Mouse (Mus musculus) limb, embryonic 13.5 days (tissue): Measurements from ENCODE around the gene Olfr1002. TPM values are rescaled to one million over a fixed set of nuclear protein-coding genes. Genes with fewer than 3 reads are reported as not detected.
"Not testable (repeated sequence)": the region's sequence is repeated elsewhere in the genome, so short reads cannot be mapped to it uniquely, and the experiment has no call there.

Source experiments
- ATAC-seq: fragments of 200-750 bp; cut with Nextera tagmentation; 2 replicates; pipeline ENCODE4 v1.8.0; 2017; ENCODE audit warnings: low read depth, moderate number of reproducible peaks, moderate TSS enrichment; ENCODE audit not compliant: low FRiP score
- H3K27ac ChIP-seq: fragments of 300-500 bp; sonication (generic); 2 replicates; pipeline ENCODE4 v1.5.1; 2015; ENCODE audit warnings: inconsistent platforms, mild to moderate bottlenecking, moderate library complexity
- H3K27me3 ChIP-seq: fragments of 300-500 bp; sonication (generic); 2 replicates; pipeline ENCODE4 v1.6.1; 2015; ENCODE audit warnings: mild to moderate bottlenecking, inconsistent platforms
- H3K36me3 ChIP-seq: fragments of 300-500 bp; sonication (generic); 2 replicates; pipeline ENCODE4 v1.6.1; 2015; ENCODE audit warnings: inconsistent platforms, mild to moderate bottlenecking, moderate library complexity
- H3K4me1 ChIP-seq: fragments of 300-500 bp; sonication (generic); 2 replicates; pipeline ENCODE4 v1.6.1; 2015; ENCODE audit warnings: inconsistent platforms
- H3K4me2 ChIP-seq: fragments of 300-500 bp; sonication (generic); replicated peaks from 2 replicates; pipeline ENCODE4 v1.6.1; 2015; ENCODE audit warnings: inconsistent platforms, mild to moderate bottlenecking, moderate library complexity
- H3K4me3 ChIP-seq: fragments of 300-500 bp; sonication (generic); 2 replicates; pipeline ENCODE4 v1.5.1; 2015; ENCODE audit warnings: moderate library complexity, mild to moderate bottlenecking, inconsistent platforms
- H3K9ac ChIP-seq: fragments of 300-500 bp; sonication (generic); 2 replicates; pipeline ENCODE4 v1.6.1; 2015; ENCODE audit warnings: mild to moderate bottlenecking, inconsistent platforms
- H3K9me3 ChIP-seq: fragments of 300-500 bp; sonication (generic); 2 replicates; pipeline ENCODE4 v1.6.1; 2016; ENCODE audit warnings: inconsistent platforms
- WGBS: fragments of 180-500 bp; shearing (Covaris S2); methylation state at CpG from one replicate; pipeline ENCODE4 v1.1.7; 2015; 5-methylcytosine and 5-hydroxymethylcytosine counted together
- polyA plus RNA-seq: library from polyadenylated mRNA; unstranded; fragments of >200 nt; fragmentation: Nextera tagmentation; extraction: Ambion mirVana; gene quantifications from 2 replicates; pipeline ENCODE4 v1.2.1, GENCODE M21; 2015

The Olfr1002 gene
- not detected in 2 replicates for polyA plus RNA-seq

DNA sequence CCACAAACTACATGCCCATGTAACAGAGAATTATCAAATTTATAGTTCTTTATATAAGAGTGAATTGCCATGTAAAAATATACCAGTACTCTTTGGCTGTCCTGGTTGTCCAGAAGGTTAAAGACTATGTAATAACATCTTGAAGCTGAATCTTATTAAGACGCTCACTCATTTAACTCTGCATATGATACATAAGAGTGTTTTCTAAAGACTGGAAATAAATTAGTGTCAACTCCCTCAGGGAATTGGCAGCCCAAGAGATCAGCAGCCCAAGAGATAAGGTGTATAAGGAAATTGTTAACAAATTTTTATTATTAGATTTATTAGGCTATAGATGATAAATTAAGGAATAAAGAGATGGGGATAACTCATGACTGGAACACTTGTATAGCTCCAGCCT is at the start of gene Olfr1002:
Gene Olfr1002 (minus strand): TSS at position 101 of the 400 bp plus-strand sequence.
- ATAC-seq = no peak

GRCm38 (mm10) chr2:85689131-85689530 is 38.6 kb upstream of the Olfr1002 start, which contains the start of gene Olfr1008:
Gene Olfr1008 (plus strand): TSS chr2:85689431.
- H3K36me3 ChIP-seq = no peaks in the 10 kb centered on the region
- H3K27ac ChIP-seq = no peak within 1 kb of the TSS
- no peaks in the 10 kb centered on the region for H3K27me3 ChIP-seq
- peaks cover 3% of the 10 kb centered on the region for H3K9me3 ChIP-seq
- H3K4me3 ChIP-seq = no peak within 1 kb of the TSS
- H3K4me2 ChIP-seq = no peak within 1 kb of the TSS
- no peak for ATAC-seq
- no peak within 1 kb of the TSS for H3K9ac ChIP-seq
- no peaks in the 10 kb centered on the region for H3K4me1 ChIP-seq

More for the DNA sequence above, at the start of gene Olfr1002:
- Histone ChIP-seq H3K27ac (no peak within 1 kb of the TSS), H3K36me3 (no peaks in the 10 kb centered on the region), H3K27me3 (no peaks in the 10 kb centered on the region), H3K9ac (no peak within 1 kb of the TSS), H3K9me3 (no peaks in the 10 kb centered on the region), H3K4me1 (no peaks in the 10 kb centered on the region), H3K4me3 (no peak within 1 kb of the TSS), H3K4me2 (no peak within 1 kb of the TSS)
- WGBS = 91% methylated on average over 1 of the region's 1 CpGs

DNA sequence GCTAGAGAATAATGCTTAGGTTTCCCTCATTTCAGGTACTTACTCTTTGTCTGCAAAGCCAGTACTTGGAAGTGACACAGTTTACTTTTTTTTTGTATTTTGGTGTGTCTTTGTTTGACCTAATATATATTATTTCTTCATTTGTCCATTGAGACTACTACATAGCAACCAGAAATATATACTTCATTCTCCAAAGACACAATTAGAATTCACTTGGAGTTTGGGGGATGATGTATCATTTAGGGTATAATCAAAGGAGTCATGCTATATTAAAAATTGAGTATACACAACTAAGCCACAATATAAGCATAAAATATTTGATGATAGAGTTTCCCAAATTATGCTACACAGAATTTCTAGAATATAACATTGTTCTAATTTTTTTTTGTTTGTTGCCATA is 28.2 kb upstream of the Olfr1002 start, which contains the start of gene Olfr1006:
Gene Olfr1006 (minus strand): TSS at position 101 of the 400 bp plus-strand sequence.
- no peak within 1 kb of the TSS for H3K9ac ChIP-seq

DNA sequence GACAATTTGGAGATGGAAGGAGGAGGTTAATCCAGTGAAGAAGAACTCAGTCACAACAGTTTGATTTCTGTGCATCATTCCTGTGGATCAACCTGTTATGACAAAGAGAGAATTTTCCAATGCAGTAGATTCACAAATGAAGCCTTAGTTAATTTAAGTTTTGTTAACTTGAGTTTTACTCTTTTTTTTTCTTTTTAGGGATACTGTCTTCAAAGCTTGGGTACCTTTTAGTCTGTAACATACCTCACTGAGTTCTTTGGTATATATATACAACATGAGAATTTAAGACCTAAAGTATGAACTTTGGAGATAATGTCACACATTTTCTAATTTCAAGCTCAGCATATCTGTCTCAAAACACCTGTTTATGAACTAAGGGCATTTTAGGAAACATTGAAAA is 13.9 kb upstream of the Olfr1002 start, which contains the start of gene Olfr154:
Gene Olfr154 (minus strand): TSS at position 101 of the 400 bp plus-strand sequence.
- not testable (repeated sequence) for H3K36me3 ChIP-seq, H3K4me1 ChIP-seq, H3K4me3 ChIP-seq, H3K4me2 ChIP-seq, H3K9me3 ChIP-seq, ATAC-seq, H3K27me3 ChIP-seq, H3K27ac ChIP-seq, H3K9ac ChIP-seq

More for the DNA sequence above, 28.2 kb upstream of the Olfr1002 start, which contains the start of gene Olfr1006:
- Histone ChIP-seq H3K4me3 (no peak within 1 kb of the TSS), H3K27ac (no peak within 1 kb of the TSS), H3K9me3 (no peaks in the 10 kb centered on the region), H3K27me3 (no peaks in the 10 kb centered on the region), H3K36me3 (no peaks in the 10 kb centered on the region), H3K4me2 (no peak within 1 kb of the TSS), H3K4me1 (no peaks in the 10 kb centered on the region)
- ATAC-seq = no peak

- no peak within 1 kb of the TSS for H3K4me2 ChIP-seq
- ATAC-seq = no peak
Measured at GRCm38 (mm10) chr2:85611803-85612202, 38.7 kb downstream of the Olfr1002 start, which contains the start of gene Olfr1000. Gene Olfr1000 (minus strand): TSS chr2:85611903.

More at GRCm38 (mm10) chr2:85611803-85612202, 38.7 kb downstream of the Olfr1002 start, which contains the start of gene Olfr1000:
- no peak within 1 kb of the TSS for H3K9ac ChIP-seq
- H3K9me3 ChIP-seq = no peaks in the 10 kb centered on the region
- no peaks in the 10 kb centered on the region for H3K36me3 ChIP-seq
- no peaks in the 10 kb centered on the region for H3K4me1 ChIP-seq
- H3K27me3 ChIP-seq = no peaks in the 10 kb centered on the region
- H3K4me3 ChIP-seq = no peak within 1 kb of the TSS
- WGBS = 65% methylated on average over 1 of the region's 1 CpGs
- H3K27ac ChIP-seq = no peak within 1 kb of the TSS

Other genes starting within 250 kb of the Olfr1002 start
- not detected in 2 replicates for gene Olfr992, start 241.2 kb downstream of the Olfr1002 start, polyA plus RNA-seq
- not detected in 2 replicates for gene Olfr993, start 235.8 kb downstream of the Olfr1002 start, polyA plus RNA-seq
- not detected in 2 replicates for gene Olfr994, start 214.3 kb downstream of the Olfr1002 start, polyA plus RNA-seq
- not detected in 2 replicates for gene Olfr995, start 207.1 kb downstream of the Olfr1002 start, polyA plus RNA-seq
- 0.32 and 0.34 TPM in 2 replicates for gene 4833423E24Rik, start 131.7 kb downstream of the Olfr1002 start, polyA plus RNA-seq
- not detected in 2 replicates for gene Olfr996, start 71.5 kb downstream of the Olfr1002 start, polyA plus RNA-seq
- gene Olfr998, start 61.8 kb downstream of the Olfr1002 start, polyA plus RNA-seq = not detected in 2 replicates
- not detected in 2 replicates for gene Olfr1000, start 38.8 kb downstream of the Olfr1002 start, polyA plus RNA-seq
- gene Olfr154, start 13.8 kb upstream of the Olfr1002 start, polyA plus RNA-seq = not detected in 2 replicates
- gene Olfr1006, start 28.1 kb upstream of the Olfr1002 start, polyA plus RNA-seq = not detected in 2 replicates
- not detected in 2 replicates for gene Olfr1008, start 38.7 kb upstream of the Olfr1002 start, polyA plus RNA-seq
- gene Olfr1009, start 64.7 kb upstream of the Olfr1002 start, polyA plus RNA-seq = not detected in 2 replicates
- gene Olfr1012, start 112.1 kb upstream of the Olfr1002 start, polyA plus RNA-seq = not detected in 2 replicates
- gene Olfr1013, start 116.4 kb upstream of the Olfr1002 start, polyA plus RNA-seq = not detected in 2 replicates
- gene Olfr1014, start 122.0 kb upstream of the Olfr1002 start, polyA plus RNA-seq = not detected in 2 replicates
- not detected in 2 replicates for gene Olfr1015, start 131.3 kb upstream of the Olfr1002 start, polyA plus RNA-seq
- not detected in 2 replicates for gene Olfr1016, start 151.8 kb upstream of the Olfr1002 start, polyA plus RNA-seq
- not detected in 2 replicates for gene Olfr1018, start 167.8 kb upstream of the Olfr1002 start, polyA plus RNA-seq
- not detected in 2 replicates for gene Olfr1019, start 194.8 kb upstream of the Olfr1002 start, polyA plus RNA-seq
- not detected in 2 replicates for gene Olfr1020, start 196.3 kb upstream of the Olfr1002 start, polyA plus RNA-seq
- not detected in 2 replicates for gene Olfr1022, start 217.9 kb upstream of the Olfr1002 start, polyA plus RNA-seq
- not detected in 2 replicates for gene Olfr1023, start 234.9 kb upstream of the Olfr1002 start, polyA plus RNA-seq